Mouse (Mus musculus) cortical plate, adult 2 months (tissue): ENCODE results near the gene Tmem104. TPM values are rescaled to one million over a fixed set of nuclear protein-coding genes. Genes with fewer than 3 reads are reported as not detected.

Source experiments
- H3K27ac ChIP-seq: fragments of 200-500 bp; 2 replicates; pipeline ENCODE4 v1.5.1; 2012; ENCODE audit warnings: low read length, control low read depth, inconsistent platforms; ENCODE audit not compliant: insufficient read depth
- H3K4me1 ChIP-seq: fragments of 200-500 bp; 2 replicates; pipeline ENCODE4 v1.6.1; 2011; ENCODE audit warnings: low read length; ENCODE audit not compliant: control insufficient read depth, insufficient read depth
- H3K4me3 ChIP-seq: fragments of 200-500 bp; 2 replicates; pipeline ENCODE4 v1.5.1; 2011; ENCODE audit warnings: mild to moderate bottlenecking, low read length, control low read depth; ENCODE audit not compliant: insufficient read depth
- CTCF ChIP-seq: fragments of 200-500 bp; IDR thresholded peaks from 2 replicates; pipeline ENCODE4 v1.5.1; 2011; ENCODE audit warnings: mild to moderate bottlenecking, control low read depth, low read length; ENCODE audit not compliant: insufficient read depth; ENCODE audit errors: extremely low read depth
- POLR2A ChIP-seq: fragments of 200-500 bp; IDR thresholded peaks from 2 replicates; pipeline ENCODE4 v1.6.1; 2011; ENCODE audit warnings: mild to moderate bottlenecking, low read length, control low read depth; ENCODE audit not compliant: insufficient read depth; ENCODE audit errors: extremely low read depth
- polyA plus RNA-seq: library from polyadenylated mRNA; depleted of rRNA; stranded (reverse); fragments of >200 nt; gene quantifications from 2 replicates; pipeline ENCODE4 v1.2.3, GENCODE M21; 2012

The Tmem104 gene
- polyA plus RNA-seq, 1 experiment: 10.3 TPM

DNA sequence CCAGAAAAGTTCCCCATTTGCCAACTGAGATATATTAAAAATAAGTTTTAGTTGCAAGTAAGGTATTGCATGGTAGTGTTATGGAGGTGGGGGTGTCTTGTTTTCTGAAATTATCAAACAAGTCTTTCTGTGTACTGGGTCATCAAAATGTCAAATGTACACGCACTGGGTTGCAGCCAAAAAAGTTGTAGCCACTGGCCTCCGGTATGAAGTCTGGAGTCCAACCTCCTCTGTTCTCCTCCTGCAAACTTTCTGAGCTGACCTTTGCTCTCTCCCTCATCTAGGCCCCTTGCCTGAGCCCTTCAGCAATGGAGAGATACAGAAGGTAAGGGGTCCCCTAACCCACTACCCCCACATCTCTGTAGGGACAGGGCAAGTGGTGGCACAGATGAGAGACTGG is 8.5 kb upstream of the Tmem104 start:
- no peak overlapping the region for H3K4me3 ChIP-seq
- no peak overlapping the region for H3K27ac ChIP-seq

DNA sequence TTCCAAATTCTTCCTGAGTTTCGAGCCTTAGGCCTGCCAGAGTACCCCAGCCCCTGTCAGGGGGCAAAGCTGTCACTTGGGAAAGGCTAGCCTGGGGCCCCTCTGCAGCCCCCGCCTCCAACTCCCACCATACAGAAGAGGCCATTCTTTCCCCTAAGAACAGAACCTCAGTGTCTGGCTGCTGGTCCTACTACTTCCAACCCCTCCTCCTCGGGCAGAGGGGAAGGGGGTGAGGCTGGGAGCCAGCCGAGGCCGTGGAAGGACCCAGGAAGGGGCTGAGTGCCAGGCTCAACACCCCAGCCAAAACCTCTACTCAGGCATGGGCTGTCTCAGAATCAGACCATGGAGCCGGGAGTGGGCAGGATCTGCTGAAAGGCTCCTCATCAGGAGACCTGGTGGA is 8.1 kb upstream of the Tmem104 start:
- no peak overlapping the region for H3K4me3 ChIP-seq
- H3K4me1 ChIP-seq: no peaks in the 10 kb centered on the region
- H3K27ac ChIP-seq: no peak overlapping the region
- TF ChIP-seq CTCF (no peak), POLR2A (no peak)

More for the DNA sequence above, 8.5 kb upstream of the Tmem104 start:
- H3K4me1 ChIP-seq: no peaks in the 10 kb centered on the region
- no peak for TF ChIP-seq CTCF
- no peak for TF ChIP-seq POLR2A

DNA sequence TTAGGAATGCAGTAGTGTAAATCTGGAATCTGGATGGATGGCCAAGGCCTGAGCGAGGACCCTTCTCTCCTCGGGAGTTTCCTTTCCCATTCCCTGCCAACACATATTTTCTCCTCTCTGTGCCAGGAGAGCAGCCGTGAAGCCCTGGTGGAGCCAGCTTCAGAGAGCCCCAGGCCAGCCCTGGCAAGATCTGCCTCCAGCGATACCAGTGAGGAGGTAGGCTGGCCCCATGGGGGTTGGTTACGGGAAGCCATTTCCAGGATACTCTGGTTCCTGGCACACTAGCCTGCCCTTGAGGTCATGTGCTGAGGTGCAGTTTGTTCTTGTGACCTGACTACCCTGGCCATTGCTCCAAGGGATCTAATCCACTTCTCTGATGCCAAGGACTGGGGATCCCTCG is 7.4 kb upstream of the Tmem104 start:
- H3K27ac ChIP-seq: no peak overlapping the region
- H3K4me1 ChIP-seq: no peaks in the 10 kb centered on the region
- H3K4me3 ChIP-seq: no peak overlapping the region
- TF ChIP-seq CTCF (no peak), POLR2A (no peak)

DNA sequence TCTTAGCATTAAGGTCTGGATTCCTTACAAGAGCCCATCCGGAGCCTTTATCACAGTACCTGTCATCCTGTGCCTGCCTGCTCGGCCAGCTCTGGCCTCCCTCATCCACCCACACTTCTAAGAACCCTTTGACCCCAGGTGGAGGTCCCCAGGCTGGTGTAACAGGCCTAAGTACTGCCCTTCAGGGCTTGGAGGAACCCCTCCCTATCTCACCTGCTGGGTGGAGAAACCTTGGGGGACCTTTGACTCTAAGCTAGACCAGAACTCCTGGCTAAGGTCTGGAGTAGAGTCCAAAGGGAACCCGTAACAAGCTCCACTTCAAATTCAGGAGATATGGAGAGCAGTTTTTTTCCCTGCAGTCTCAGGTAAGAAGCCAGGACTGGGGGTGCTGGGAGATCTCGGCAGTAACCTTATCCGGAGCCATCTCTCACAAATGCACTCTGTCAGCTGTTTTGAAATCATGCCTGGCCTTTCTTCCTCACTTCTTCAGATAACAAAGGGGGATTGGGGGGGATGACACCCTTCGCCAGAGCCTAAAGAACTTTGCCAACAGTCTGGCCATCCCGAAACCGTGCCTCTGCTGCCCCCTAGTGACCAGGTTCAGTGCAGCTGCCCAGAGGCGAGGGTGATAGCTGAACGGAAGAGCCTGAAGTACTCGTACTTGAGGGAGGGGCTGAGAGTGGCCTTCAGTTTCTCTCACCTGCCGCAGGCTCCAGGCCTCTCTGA is 5.2 kb upstream of the Tmem104 start:
- no peak for TF ChIP-seq POLR2A
- peak; percentile 90 for TF ChIP-seq CTCF
- H3K4me3 ChIP-seq: no peak overlapping the region

DNA sequence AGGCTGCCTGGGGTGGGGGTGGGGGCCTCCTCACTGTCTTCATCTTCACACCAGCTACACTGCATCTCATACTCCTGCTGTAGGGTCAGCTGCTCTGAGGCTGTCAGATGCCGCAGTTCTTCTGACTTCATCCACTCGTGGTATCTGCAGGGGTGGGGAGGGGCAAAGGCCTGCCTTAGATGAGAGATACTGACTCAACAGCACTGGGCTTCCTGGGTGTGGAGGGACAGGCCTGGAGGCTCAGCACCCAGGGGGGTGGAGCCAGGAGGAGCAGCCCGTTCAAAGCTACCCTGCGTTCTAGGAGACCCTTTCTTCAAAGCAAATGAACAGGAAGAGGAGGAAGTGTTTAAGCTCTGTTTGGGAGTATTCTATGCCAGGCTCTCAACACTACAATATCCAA is 2.3 kb upstream of the Tmem104 start:
- Histone ChIP-seq H3K4me3 (no peak overlapping the region), H3K27ac (no peak overlapping the region), H3K4me1 (peaks cover 3% of the 10 kb centered on the region)
- no peak for TF ChIP-seq POLR2A
- TF ChIP-seq CTCF: no peak

More for the DNA sequence above, 5.2 kb upstream of the Tmem104 start:
- Histone ChIP-seq H3K4me1 (peaks cover 3% of the 10 kb centered on the region), H3K27ac (no peak overlapping the region)

DNA sequence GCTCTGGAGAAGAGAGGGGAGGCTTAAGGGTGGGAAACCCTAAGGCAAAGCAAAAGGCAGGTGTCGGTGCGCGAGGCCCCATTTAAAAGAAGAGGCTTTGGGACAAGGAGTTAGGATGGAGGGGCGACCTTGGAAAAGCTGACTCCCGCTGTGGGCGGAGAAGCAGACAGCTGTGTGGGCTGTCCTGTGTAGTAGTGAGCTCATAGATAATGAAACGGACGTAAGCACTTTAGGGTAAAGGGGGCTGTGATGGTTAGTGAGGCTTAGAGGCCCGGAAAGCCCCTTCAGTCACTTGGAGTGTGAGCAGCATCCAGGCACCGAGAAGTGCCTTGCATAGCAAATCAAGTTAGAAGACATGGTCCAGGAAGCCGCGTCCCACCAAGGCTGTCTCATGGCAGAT is 406 bp downstream of the Tmem104 start, which contains the start of gene Nat9:
Gene Nat9 (minus strand): TSS at position 167 of the 400 bp plus-strand sequence.
- peak within 1 kb of the TSS; percentile 38; the same call in 1 of the 2 replicates for H3K27ac ChIP-seq
- H3K4me1 ChIP-seq: peaks cover 3% of the 10 kb centered on the region
- no peak for TF ChIP-seq POLR2A
- no peak for TF ChIP-seq CTCF
- peak within 1 kb of the TSS; percentile 84 for H3K4me3 ChIP-seq

DNA sequence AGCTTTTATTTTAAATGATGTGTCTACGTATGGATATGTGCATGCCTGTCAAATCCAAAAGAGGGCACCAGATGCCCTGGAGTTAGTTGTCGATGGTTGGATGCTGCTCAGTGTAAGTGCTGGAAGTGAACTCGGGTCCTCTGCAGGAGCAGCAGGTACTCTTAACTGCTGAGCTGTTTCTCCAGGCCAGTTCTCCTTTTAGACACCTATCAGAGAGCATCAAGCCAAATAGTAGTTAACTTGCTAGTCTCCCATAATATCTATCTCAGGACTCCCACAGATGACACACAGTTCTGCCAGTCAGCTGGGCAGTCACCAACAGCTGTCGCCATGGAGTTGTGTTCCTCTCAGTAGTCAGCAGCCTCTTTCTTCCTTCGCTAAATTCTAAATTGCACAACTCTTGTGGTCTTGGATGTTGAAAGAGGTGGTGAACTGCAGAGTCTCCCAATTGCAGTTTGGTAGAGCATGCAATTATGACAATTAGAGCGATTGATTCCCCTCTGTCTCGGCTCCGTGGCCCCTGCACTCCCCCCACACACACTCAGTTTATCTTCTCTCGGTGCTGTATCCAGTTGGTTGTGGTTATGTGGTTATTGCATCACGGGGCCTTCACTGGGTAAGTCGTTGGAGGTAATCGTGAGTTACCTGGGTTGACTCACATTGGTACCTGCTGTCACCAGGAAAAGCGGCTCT is 1.4 kb downstream of the Tmem104 start:
- Histone ChIP-seq H3K4me3 (no peak overlapping the region), H3K4me1 (peaks cover 3% of the 10 kb centered on the region), H3K27ac (no peak overlapping the region)
- TF ChIP-seq CTCF: no peak

DNA sequence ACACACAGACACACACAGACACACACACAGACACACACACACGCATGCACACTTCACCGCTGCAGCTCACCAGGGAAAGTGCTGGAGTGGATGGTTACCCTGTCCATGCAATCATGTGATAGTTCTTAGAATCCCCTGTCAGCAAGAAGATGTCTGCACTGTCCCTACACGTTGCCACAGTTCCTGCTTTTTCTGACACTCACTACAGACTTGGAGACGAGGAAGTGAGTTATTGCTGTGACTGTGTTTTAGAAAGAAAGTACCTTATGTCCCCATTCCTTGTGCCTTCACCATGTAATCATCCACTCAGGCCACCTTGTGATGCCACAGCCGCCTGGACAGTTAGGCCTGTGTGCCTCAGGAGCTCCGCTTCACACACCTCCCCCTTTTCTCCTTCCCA is 2.0 kb downstream of the Tmem104 start:
- no peak for TF ChIP-seq CTCF
- Histone ChIP-seq H3K4me3 (no peak overlapping the region), H3K4me1 (peaks cover 3% of the 10 kb centered on the region), H3K27ac (no peak overlapping the region; the same call in 1 of the 2 replicates)

DNA sequence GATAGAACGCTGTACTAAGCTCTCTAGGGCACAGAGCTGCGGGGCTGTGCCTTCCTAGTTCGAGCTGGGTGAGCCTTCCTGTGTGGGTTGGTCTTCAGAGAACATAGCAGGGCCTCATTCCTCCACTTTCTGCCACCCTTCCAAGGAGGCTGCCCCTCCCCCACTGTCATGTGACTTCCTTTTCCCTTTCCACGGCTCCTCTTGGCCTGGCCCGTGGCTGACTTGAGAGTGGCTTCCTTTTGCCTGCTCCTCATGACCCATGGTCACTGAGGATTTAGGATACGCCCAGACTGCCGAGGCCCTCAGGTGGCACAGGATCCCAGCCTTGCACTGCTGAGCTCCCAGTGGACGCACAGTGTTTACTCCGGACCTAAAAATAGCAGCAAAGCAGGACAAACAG is 4.9 kb downstream of the Tmem104 start:
- no peak overlapping the region for H3K4me3 ChIP-seq
- H3K4me1 ChIP-seq: no peaks in the 10 kb centered on the region
- no peak for TF ChIP-seq POLR2A
- TF ChIP-seq CTCF: no peak
- H3K27ac ChIP-seq: no peak overlapping the region

DNA sequence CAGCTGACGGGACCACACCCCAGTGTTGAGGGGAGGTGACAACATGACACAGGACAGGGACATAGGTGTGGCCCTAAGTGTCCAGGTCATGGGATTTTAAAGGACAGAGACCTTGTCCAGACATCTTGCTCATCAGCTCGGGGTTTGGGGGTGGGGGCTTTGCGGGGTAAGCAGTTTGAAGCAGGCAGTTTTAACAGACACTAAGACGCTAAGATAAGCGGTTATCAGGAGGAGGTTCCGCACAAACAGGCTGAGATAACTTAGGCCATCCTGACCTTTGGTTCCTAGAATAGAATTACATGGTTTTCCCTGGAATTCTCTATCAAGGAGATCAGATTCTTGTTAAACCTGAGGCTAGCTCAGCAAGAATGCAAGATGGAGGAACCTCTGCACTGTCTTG is 7.4 kb downstream of the Tmem104 start:
- Histone ChIP-seq H3K4me1 (no peaks in the 10 kb centered on the region), H3K4me3 (no peak overlapping the region), H3K27ac (no peak overlapping the region)
- TF ChIP-seq CTCF (no peak), POLR2A (no peak)
